Mouse (Mus musculus) cortical plate, adult 2 months (tissue): Measurements from ENCODE around the gene Col4a3bp.

ENCODE experiments used
- CTCF ChIP-seq: fragments of 200-500 bp; IDR thresholded peaks from 2 replicates; pipeline ENCODE4 v1.5.1; 2011; ENCODE audit warnings: mild to moderate bottlenecking, control low read depth, low read length; ENCODE audit not compliant: insufficient read depth; ENCODE audit errors: extremely low read depth
- POLR2A ChIP-seq: fragments of 200-500 bp; IDR thresholded peaks from 2 replicates; pipeline ENCODE4 v1.6.1; 2011; ENCODE audit warnings: mild to moderate bottlenecking, low read length, control low read depth; ENCODE audit not compliant: insufficient read depth; ENCODE audit errors: extremely low read depth

DNA sequence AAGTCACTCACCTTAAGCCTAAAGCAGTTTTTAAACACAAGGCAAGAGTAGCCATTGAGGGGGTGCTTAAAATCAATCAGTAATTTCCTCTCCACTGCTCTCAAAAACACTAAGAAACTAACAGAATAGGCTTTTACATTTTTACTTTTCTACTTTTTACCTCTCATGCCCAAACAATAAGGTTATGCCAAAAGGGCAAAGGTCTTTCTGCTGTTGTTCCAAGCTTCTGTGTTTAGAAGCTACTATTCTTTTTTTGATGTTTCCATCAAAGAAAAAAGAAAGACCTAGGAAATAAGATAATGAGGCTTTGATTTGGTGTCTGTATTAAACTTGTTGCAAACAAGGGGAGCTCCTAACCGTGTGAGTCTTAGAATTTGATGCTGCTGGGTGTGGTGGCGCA lies 42.5 kb upstream of the Col4a3bp start:
- TF ChIP-seq POLR2A (no peak), CTCF (no peak)
